Mouse (Mus musculus): ENCODE measurements around the gene Cstf3.

- TF ChIP-seq POLR2AphosphoS2 (IDR thresholded peaks at IDR 0.05; ENCODE audit: insufficient read length, low read depth) (no peak), TCF12 (IDR thresholded peaks at IDR 0.05; ENCODE audit: insufficient read depth, poor library complexity, severe bottlenecking) (no peak), POLR2A (IDR thresholded peaks at IDR 0.05; ENCODE audit: insufficient read length, low read depth) (no peak)
These were observed 120.5 kb downstream of the Cstf3 start for GRCm38 (mm10) chr2:104710670-104711370.
